Mouse (Mus musculus) CD8-positive naive resting alpha-beta T cell, adult 2 months (primary cell): ENCODE data around the gene Sp6.

Experiments
- DNase-seq, 2 experiments: peaks; one replicate each; pipeline ENCODE4 v3.0.0; 2022; ENCODE audit warnings: low read depth in 2 of 2, low spot score in 2 of 2

Sp6 gene

DNA sequence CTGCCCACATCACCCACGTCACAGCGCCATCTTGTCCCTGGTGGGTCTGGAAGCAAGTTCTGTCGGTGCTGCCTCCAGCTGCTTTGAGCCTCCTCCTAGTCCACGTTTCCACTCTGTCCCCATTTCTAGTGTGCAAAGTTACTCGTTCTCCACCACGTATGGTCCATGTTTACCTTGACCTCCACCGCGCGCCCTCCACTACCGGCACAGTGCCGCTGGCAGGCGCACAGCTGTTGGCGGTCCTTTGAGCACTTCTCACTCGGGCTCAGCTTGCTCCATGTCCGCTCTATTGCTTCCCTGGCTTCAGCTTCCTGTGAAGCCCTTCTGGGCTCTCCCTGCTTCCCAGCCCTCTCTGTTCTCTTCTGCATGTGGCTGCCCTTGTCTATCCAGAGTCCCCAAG, 31.7 kb upstream of the Sp6 start:
- DNase-seq = no peak

DNA sequence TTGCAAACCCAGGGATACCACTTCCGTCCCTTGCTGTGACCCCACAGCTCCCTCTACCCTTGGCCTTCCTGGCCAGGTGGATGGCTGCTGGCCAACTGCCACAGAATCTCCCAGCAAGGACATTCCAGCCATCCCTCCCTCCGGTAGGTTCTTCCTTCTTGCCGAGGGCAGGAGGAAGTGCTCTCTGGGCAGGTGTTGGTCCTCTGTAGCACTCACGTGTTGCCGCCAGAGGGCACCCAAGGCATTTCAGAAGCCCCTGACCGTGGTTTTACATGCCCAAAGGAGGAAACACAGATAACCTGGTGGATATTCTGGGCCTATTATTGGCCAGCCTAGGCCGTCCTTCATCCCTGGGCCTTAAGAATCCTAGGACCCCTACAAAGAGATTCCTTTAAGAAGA, 30.8 kb upstream of the Sp6 start:
- peak; percentile 78 to 81 for DNase-seq

DNA sequence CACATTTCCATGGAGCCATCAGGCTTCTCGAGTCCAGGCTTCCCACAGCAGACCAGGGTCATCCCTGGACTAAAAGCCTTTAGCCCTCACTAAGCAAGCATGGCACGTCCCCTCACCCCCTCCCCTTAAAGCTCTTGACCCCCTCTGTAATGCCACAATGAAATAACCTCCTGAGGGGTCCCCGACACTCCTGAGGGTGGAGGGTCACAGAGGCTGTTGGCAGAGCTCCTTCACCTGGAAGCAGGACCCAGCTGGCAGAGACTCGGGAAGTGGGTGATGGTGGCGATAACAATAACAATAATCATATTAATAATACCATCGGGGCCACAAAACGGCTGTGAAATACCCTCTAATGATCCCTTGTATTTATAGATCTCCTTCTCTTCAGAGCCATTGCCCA, 30.3 kb upstream of the Sp6 start, which contains the start of gene Sp2:
Gene Sp2, minus strand, starts transcription at position 101 of the 400 bp plus-strand sequence.
- DNase-seq = no peak

DNA sequence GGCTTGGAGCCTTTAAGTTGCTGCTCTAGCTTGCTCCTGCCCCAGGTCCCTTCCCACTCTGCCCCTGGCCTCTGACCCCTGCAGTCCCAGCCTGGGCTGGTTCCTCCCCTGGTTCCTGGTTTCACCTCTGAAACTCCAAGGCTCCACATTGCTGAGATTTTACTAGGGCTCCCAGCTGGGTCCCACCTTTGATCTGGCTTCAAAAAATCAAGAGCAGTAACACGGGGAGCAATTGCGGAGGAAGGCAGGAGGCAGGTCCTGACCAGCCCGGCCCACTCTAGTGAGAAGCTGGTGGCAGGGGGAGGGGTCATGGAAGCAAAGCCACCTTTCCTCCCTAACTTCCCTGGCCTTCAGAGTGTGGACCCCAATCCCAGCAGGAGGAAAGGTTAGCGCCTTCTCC, 28.3 kb upstream of the Sp6 start:
- no peak for DNase-seq

DNA sequence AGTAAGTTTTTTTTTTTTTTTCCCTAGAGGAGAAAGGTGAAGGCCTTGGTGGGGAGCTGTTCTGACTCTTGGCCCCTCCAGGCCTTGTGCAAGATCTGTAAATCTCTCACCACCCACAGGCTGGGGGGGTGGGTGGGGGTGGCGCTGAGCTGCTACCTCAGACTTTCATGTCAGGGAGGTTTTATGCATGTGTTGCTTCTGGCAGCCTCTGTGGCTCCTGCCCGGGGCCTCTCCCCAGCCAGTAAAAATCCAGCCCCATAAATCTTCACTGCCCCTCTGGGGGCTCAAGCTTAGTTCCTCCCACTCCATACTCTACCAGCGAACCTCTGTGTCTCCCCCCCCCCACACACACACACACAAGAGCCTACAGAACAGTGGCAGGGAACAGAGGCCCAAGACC, 26.7 kb upstream of the Sp6 start:
- no peak for DNase-seq

DNA sequence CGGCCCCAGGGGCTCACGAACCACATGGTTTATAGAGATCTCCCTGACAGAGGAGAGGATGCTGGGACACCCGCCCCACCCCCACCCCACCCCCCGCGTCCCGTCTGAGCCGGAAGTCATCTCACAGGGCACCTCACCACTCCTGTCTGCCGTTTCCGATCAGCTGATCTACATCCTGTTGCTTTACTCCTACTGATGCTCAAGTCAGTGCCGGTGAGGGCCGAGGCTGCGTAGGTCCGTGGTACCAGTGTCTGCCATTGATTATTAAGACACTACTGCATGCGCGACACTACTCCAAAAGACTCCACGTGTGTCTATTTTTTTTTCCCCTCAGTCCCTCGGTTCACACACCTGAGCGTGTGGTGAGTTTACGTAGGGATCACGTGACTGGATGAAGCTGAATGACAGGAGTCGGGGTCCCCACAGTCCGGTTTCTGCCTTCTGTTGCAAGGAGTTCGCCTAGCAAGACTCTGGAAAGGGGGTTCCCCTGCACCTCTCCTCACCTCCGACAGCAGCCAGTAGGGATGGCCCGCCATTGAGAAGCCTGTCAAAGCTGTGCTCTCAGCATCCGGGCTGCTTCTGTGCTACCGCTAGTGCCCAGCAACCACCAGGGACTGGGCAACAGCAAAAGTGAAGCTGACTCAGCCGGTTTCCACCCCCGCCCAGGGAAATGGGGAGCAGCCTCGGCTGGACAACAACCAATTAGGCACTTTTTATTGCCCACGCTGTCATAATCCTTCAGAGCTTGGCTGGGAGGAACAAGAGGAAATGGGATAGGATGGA, 25.1 kb upstream of the Sp6 start:
- peak; percentile 56 to 71 for DNase-seq

DNA sequence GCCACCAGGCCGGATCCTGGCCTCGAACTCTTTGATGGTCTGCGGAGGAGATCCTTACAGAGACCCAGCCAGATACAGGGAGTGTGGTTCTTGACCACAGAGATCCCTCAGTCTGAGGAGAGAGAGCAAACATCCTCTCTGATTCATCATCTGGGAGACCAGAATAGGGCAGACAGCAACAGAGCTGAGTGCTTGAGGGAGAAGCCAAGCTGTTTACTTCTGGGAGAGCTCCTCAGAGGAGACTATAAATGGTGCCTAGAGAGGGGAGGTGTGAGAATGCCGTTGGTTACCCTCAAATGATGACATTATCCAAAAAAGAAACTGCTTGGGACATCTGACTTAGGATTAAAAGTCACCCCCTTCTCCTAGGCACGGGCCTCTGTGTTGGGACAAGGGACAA, 21.7 kb upstream of the Sp6 start:
- no peak for DNase-seq

DNA sequence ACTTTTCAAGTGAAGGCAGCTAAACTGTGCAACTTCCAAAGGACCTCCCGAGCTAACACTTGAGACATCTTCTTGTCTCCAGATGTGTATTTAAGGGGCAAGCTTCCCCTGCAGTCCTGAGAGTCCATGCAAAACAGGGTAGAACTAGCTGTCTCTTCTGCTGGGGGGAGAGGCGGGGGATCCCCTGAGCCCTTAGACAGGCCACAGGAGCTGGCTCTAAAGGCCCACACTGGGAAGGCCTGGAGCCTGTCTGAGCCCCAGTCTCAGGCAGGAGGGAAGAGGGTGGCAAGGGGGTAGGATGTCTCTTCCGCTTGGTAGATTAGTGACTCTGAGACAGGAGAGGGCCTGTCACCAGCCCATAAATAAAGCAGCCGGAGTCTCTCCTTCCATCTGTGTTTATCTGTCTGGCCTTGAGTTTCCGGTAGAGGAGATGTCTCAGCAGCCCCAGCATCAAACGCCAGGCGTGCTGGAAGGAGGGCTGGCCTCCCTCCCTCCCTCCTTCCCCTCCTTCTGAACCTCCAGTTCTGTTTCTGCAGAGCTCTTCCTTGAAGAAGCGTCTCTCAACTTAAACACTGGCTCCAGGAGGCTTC, 20.4 kb upstream of the Sp6 start:
- peak in 1 of 2 experiments; percentile 39 for DNase-seq

DNA sequence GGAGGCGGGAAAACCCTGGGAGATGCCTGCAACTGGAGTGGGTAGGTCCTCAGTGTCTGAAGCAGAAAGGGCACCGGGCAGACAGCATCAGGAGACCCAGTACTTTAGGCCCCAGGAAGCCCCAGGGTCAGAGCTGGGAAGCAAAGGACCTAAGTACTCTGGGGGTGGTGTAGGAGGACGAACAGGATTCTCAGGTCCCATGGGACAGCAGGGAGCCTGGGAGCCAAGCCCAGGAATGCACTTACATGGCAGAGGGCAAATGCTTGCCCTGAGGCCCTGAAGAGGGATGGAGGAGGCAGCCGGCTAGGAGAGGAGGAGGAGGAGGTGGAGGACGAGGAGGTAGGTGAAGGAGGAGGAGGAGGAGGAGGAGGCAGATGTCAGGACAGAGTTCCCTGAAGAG, 18.2 kb upstream of the Sp6 start:
- DNase-seq = no peak

DNA sequence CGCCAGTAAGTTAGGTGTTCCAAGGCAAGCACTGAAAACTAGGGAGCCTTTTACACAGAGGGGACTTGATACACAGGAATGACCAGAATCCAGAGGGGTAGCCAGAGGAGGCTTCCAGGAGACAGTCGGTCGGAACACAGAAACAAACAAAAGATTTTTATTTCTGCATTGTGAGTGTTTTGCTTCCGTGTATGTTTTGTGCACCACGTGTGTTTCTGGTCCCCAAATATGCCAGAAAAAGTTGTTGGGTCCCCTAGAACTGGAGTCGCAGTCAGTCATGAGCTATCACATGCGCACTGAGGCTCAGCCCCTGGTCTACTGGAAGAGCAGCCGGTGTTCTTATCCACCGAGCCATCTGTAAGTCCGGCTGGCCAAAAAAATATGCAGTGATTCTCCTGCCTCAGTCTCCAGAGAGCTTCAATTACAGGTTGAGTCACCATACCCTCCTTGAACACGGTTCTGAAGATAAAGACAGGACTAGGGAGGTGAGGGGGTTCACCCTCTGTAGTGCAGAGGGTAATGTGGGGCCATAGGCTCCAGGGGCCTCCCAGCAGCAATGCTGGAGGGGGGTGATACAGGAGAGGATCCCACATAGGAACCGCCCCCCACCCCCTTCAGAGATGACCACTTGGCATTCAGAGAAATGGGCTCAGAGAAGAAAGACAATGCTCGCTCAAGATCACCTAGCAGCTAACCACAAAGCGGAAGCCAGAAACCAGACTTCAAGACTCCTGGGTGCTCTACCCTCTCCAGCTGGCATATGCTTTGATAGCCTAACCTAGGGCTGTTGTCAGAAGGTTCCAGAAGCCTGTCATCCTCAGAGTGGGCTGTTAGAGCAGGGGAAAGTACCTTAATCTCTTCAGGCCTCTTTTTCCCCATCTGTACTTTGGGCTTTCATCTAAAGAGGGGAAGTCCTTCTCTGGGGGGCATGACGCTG, 17.1 kb upstream of the Sp6 start:
- peak; percentile 74 to 77 for DNase-seq

DNA sequence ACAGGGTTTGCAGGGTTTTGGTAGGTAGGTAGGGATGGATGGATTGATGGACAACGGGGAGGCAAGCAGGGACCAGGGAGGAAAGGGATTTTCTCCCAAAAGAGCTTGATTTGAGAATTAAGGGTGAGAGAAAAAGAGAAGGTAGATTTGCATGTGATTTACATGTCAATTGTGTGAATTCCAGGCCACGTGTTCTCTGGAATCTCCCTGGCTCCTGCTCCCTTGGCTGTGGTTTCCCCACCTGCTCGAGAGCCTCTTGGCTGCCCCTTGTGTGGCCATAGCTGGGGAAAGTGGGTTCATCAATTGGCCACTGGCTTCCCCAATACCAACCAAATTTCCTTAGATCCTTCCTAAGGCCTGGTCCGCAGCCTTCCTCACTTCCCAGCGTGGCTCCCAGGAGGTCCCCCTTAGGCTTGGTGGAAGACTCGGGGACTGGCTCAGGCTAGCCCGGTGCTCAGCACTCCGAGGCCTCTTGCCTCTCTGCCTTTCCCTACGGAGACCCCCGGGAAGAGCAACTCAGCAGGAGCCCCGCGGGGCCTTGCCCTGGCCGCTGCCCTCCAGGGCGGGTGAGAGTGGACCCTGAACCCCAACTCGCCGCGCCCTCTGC, 16.3 kb upstream of the Sp6 start:
- DNase-seq = no peak

DNA sequence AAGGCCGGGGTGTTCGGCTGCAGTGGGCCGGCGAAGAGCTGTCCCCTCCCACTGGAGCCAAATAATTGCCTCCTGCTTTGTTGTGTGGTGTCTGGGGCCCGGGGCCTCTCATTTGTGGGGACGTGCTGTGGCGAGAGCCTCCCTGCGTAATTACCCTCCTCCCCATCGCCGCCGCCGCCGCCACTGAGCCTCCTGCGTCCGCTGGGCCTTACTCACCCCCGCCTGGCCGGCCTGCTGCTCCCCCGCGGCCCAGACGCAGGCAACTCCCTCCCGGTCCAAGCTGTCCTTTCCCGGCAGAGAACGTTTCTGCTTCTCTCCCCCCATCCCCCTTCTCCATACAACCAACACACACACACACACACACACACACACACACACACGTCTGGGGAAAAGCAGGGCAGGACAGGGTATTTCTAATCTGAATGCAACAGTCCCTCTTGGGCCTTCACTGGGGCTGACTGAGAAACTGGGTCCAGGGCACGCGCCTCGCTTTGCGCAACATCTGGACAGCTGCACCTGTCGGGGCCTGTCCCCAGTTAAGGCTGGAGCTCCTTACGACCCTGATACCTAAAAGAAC, 15.7 kb upstream of the Sp6 start:
- no peak for DNase-seq

DNA sequence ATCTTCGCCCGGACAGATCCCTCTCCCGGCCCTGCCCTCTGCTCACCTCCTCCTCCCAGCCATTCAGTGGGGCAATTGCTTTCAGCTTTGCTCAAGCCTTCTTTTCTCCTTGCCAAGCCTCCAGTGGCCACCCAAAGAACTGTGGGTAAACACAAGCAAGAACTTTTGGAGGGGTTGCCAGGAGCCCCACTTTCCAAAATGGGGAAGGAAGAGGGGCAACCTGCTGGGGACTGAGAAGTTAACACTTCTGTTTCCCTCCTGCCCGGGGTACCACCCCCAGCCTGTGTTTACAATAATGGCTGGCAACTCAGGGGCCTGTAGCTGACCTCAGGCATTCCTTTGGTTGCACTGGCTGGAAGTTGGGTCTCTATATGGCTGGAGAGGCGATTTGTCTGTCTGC, 10.0 kb upstream of the Sp6 start:
- DNase-seq = no peak

DNA sequence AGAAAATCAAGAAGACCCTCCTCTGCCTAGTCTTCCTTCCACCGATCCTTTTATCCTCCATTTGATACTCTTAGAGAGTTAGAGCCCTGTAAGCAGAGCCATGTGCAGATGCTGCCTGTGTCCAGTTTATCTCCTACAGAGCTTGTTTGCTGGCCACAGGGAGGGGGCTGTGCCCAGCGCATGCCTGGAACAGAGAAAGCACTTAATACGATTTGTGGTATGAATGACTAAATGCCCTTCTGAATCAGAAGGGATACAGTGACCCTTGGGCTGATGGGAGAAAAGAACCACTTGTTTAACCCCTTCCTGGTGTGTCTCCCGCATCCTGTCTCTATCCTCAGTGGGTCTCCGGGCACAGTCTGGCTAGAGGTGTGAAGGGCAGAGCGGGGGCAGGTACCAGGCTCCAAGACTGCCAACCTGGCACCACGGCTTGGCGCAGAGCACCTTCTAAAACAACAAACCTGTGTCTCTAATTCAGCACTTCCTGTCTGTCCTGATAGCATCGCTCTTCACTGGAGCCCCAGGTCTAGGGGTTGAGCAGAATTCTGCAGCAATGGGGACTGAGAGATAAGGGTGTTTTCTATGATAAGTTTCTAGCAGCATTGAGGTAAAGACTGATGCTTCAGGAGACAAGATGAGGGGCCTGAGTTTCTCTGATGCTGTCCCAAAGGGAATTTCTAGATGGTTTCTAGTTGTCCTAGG, 6.0 kb upstream of the Sp6 start:
- DNase-seq = no peak

DNA sequence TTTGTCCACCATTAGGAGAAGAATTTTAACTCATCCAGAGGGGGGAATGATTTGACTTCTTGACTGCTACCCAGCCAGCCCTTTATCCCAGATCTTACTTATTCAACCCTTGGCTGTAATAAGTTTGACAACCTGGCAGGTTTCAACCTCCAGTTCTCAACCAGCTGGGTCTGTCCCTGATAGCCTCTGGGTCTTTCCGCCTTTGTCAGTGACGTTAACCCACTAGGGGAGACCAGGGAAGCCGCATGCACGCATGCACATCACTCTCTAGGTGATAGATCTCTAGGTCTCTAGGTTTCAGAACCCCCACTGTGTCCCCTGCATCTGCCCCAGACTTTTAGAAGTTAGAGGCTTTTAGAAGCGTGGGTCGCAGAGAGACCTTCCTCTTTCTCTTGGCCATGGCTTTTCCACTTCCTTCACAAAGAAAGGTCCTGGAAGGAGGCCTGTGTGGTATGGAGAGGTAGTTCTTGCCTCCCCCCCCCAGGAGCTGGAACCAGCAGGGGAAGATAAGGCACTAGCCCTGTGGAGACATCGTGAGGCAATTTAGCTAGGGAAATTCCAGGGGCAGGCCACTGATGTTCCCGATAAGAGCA, 3.9 kb upstream of the Sp6 start:
- no peak for DNase-seq

DNA sequence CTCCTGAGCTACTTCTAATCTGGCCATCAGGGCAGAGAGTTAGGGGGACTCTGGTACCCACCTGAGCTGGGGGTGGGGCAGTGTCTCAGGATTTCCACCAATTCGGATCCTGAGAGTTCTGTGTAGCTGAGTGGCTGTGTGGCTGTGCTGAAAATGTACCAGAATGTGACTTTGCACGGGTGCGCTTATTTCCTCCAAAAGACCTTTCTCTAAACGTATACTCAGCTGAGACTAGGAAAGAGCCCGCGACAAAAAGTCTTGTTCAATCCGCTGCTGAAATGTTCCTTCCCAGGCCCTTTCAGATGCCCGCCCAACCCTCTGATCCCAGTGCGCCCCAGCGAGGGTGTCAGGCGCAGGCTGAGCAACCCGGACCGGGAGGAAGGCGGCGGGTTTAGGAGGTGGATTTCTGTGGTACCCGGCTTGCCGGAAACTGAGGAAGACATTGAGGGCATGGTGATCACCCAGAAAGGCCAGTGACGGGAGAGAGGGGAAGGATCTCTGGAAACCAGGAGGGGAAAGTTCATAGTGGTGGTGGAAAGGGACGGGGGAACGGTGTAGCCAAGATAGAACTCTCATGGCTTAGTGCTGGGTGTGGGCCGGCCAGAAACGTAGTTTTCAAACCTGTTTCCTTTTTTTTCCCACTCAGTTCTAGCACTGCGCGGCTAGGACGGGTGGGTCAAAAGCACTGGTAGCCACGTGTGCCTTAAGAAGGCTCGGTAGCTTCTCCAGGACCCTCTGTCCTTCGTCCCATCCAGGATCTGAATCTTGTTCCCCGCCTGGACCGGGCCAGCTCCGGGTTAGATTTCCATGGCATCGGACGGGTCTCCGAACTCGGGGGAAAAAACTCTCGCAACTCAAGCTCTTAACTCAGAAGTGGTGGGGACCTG, 4.7 kb downstream of the Sp6 start:
- no peak for DNase-seq

DNA sequence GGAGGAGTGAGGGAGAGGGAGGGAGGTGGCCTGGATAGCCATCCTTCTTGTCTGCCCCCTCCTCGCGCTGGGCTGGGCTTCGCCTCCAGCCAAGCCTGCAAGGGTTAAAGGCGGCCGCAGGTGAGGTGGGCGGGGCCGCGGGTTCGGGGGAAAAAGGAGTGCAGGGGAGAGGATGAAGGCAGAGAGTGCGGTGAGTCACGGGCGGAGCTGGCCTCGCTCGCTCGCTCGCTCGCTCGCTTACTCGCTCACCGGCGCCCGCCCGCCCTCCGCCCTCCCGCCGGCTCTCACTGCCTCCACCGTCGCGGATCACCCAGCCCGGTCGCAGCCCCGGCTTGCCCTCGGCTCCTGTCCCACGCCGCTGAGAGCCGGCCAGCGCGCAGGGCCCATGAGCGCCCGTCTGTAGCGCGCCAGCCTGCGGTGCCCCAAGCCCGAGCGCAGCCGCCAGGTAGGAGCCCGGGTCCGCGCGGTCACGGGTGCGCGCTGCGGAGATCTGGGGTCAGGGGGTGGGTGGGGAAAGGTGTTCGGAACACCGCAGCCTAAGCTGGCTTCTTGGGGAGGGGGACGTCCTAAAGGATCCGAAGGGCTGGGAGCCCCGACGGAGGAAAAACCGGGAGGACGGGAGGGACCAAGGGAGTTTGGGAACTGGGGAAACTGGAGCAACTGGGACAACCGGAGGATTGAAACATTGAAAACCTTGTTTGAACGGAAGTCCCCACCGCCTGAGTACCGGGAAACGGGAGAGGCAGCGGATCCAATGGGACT, 5.6 kb downstream of the Sp6 start:
- peak in 1 of 2 experiments; percentile 33 for DNase-seq

DNA sequence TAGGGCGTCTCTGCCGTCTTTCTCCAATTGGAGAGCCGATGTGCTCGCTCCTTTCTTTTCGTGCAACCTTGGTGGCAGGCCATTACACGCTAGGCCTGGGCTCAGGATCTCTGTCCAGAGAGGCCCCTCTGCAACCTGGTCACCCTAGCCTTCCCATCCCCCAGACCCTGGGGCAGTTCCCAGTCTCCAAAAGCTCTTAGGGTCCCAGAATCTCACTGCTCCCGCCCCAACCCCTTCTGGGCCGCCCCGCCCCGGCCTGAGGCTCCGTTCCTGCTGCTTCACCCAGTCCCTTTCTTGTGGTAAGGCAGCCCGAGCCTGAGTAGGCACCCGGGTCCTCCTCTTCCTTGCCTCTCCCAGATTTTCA, 6.1 kb downstream of the Sp6 start:
- no peak for DNase-seq
